Mouse (Mus musculus) intestine, postnatal 0 days (tissue): Measurements from ENCODE around the gene Cux1. TPM values are rescaled to one million over a fixed set of nuclear protein-coding genes. Genes with fewer than 3 reads are reported as not detected.

Source experiments
- ATAC-seq: fragments of 200-750 bp; cut with Nextera tagmentation; 2 replicates; pipeline ENCODE4 v1.8.0; 2017; ENCODE audit warnings: mild to moderate bottlenecking, moderate TSS enrichment, moderate library complexity
- H3K27ac ChIP-seq: fragments of 300-500 bp; sonication (generic); 2 replicates; pipeline ENCODE4 v1.5.1; 2014; ENCODE audit warnings: mild to moderate bottlenecking, low read depth, low read length, moderate library complexity
- H3K27me3 ChIP-seq: fragments of 300-500 bp; sonication (generic); replicated peaks from 2 replicates; pipeline ENCODE4 v1.6.1; 2014; ENCODE audit warnings: low read length, mixed read lengths; ENCODE audit not compliant: control insufficient read depth, insufficient read depth
- H3K36me3 ChIP-seq: fragments of 300-500 bp; sonication (generic); 2 replicates; pipeline ENCODE4 v1.6.1; 2014; ENCODE audit warnings: mild to moderate bottlenecking, moderate library complexity; ENCODE audit not compliant: control insufficient read depth, insufficient read depth
- H3K4me1 ChIP-seq: fragments of 300-500 bp; sonication (generic); replicated peaks from 2 replicates; pipeline ENCODE4 v1.6.1; 2014; ENCODE audit warnings: antibody characterized with exemption, low read length, mixed read lengths; ENCODE audit not compliant: control insufficient read depth, insufficient read depth
- H3K4me2 ChIP-seq: fragments of 300-500 bp; sonication (generic); replicated peaks from 2 replicates; pipeline ENCODE4 v1.6.1; 2014; ENCODE audit warnings: low read depth, mild to moderate bottlenecking, moderate library complexity
- H3K4me3 ChIP-seq: fragments of 300-500 bp; sonication (generic); 2 replicates; pipeline ENCODE4 v1.5.1; 2014; ENCODE audit warnings: low read depth, low read length
- H3K9ac ChIP-seq: fragments of 300-500 bp; sonication (generic); 2 replicates; pipeline ENCODE4 v1.6.1; 2014; ENCODE audit warnings: mild to moderate bottlenecking, low read depth, low read length
- H3K9me3 ChIP-seq: fragments of 300-500 bp; sonication (generic); 2 replicates; pipeline ENCODE4 v1.6.1; 2016; ENCODE audit warnings: mixed run types; ENCODE audit not compliant: control insufficient read depth
- CTCF ChIP-seq: sonication (generic); IDR thresholded peaks from 2 replicates; pipeline ENCODE4 v1.5.1; 2016; ENCODE audit warnings: low read depth, mild to moderate bottlenecking, control low read depth, antibody characterized with exemption, moderate library complexity
- WGBS: fragments of 180-500 bp; shearing (Covaris S2); extraction: QIAGEN DNeasy Blood & Tissue Kit; methylation state at CpG from one replicate; pipeline ENCODE4 v1.1.7; 2014; 5-methylcytosine and 5-hydroxymethylcytosine counted together
- polyA plus RNA-seq: library from polyadenylated mRNA; unstranded; fragments of >200 nt; fragmentation: Nextera tagmentation; extraction: Ambion mirVana; gene quantifications from 2 replicates; pipeline ENCODE4 v1.2.1, GENCODE M21; 2015

Gene Cux1
- polyA plus RNA-seq, 1 experiment from 2014 or later, result 29.4 TPM

GRCm38 (mm10) chr5:136230348-136231035 lies 336.8 kb downstream of the Cux1 start:
- no peaks in the 10 kb centered on the region for H3K9me3 ChIP-seq
- no peak for TF ChIP-seq CTCF
- no peak for ATAC-seq
- H3K36me3 ChIP-seq, result no peaks in the 10 kb centered on the region
- no peak overlapping the region for H3K4me3 ChIP-seq
- 0 out of 2 replicates have a peak, but pooled peaks cover 5% of the 10 kb centered on the region for H3K27me3 ChIP-seq
- no peak overlapping the region for H3K4me2 ChIP-seq
- no peak overlapping the region for H3K27ac ChIP-seq
- H3K9ac ChIP-seq, result no peak overlapping the region
- H3K4me1 ChIP-seq, result no peaks in the 10 kb centered on the region
- WGBS, result 70% methylated on average over 4 of the region's 4 CpGs

- Histone ChIP-seq H3K4me2 (no peak overlapping the region), H3K36me3 (peaks cover 5% of the 10 kb centered on the region; the same call in 1 of the 2 replicates), H3K9me3 (no peaks in the 10 kb centered on the region), H3K4me1 (no peaks in the 10 kb centered on the region), H3K4me3 (no peak overlapping the region), H3K27ac (no peak overlapping the region), H3K27me3 (0 out of 2 replicates have a peak, but pooled peaks cover under 1% of the 10 kb centered on the region), H3K9ac (no peak overlapping the region)
- no peak for ATAC-seq
- no peak for TF ChIP-seq CTCF
- 63% methylated on average over 7 of the region's 7 CpGs for WGBS
Observed at GRCm38 (mm10) chr5:136226246-136226876, 340.9 kb downstream of the Cux1 start.

GRCm38 (mm10) chr5:136218585-136218984 lies 348.7 kb downstream of the Cux1 start:
- H3K9ac ChIP-seq, result no peak overlapping the region
- H3K4me2 ChIP-seq, result no peak overlapping the region
- no peak for TF ChIP-seq CTCF
- H3K9me3 ChIP-seq, result no peaks in the 10 kb centered on the region
- 85% methylated on average over 12 of the region's 12 CpGs for WGBS
- no peaks in the 10 kb centered on the region for H3K36me3 ChIP-seq
- H3K4me3 ChIP-seq, result no peak overlapping the region
- ATAC-seq, result no peak
- H3K27ac ChIP-seq, result no peak overlapping the region
- no peaks in the 10 kb centered on the region for H3K4me1 ChIP-seq
- H3K27me3 ChIP-seq, result no peaks in the 10 kb centered on the region

- ATAC-seq, result no peak
- Histone ChIP-seq H3K9me3 (no peaks in the 10 kb centered on the region), H3K27ac (no peak overlapping the region), H3K4me3 (no peak overlapping the region), H3K9ac (no peak overlapping the region), H3K27me3 (no peaks in the 10 kb centered on the region), H3K4me2 (no peak overlapping the region), H3K36me3 (no peaks in the 10 kb centered on the region), H3K4me1 (no peaks in the 10 kb centered on the region)
- 67% methylated on average over 4 of the region's 4 CpGs for WGBS
- TF ChIP-seq CTCF, result no peak
Observed at GRCm38 (mm10) chr5:136217932-136218381, 349.3 kb downstream of the Cux1 start.

GRCm38 (mm10) chr5:136217004-136217665 lies 350.2 kb downstream of the Cux1 start:
- H3K9me3 ChIP-seq, result no peaks in the 10 kb centered on the region
- WGBS, result 75% methylated on average over 18 of the region's 18 CpGs

GRCm38 (mm10) chr5:136215958-136216357 lies 351.3 kb downstream of the Cux1 start:
- H3K9ac ChIP-seq, result no peak overlapping the region
- H3K27me3 ChIP-seq, result no peaks in the 10 kb centered on the region
- H3K4me3 ChIP-seq, result no peak overlapping the region
- H3K9me3 ChIP-seq, result no peaks in the 10 kb centered on the region
- no peak overlapping the region for H3K27ac ChIP-seq
- no peak overlapping the region for H3K4me2 ChIP-seq
- TF ChIP-seq CTCF, result no peak
- ATAC-seq, result no peak
- WGBS, result 76% methylated on average over 5 of the region's 5 CpGs
- no peaks in the 10 kb centered on the region for H3K36me3 ChIP-seq
- no peaks in the 10 kb centered on the region for H3K4me1 ChIP-seq

More at GRCm38 (mm10) chr5:136217004-136217665, 350.2 kb downstream of the Cux1 start:
- H3K4me2 ChIP-seq, result no peak overlapping the region
- no peak overlapping the region for H3K27ac ChIP-seq
- TF ChIP-seq CTCF, result no peak
- H3K27me3 ChIP-seq, result no peaks in the 10 kb centered on the region
- H3K4me1 ChIP-seq, result no peaks in the 10 kb centered on the region
- ATAC-seq, result no peak
- H3K4me3 ChIP-seq, result no peak overlapping the region
- no peak overlapping the region for H3K9ac ChIP-seq
- no peaks in the 10 kb centered on the region for H3K36me3 ChIP-seq
